Mouse (Mus musculus): ENCODE measurements around the gene Pak4. TPM values are rescaled to one million over a fixed set of nuclear protein-coding genes. Genes with fewer than 3 reads are reported as not detected.
A peak's percentile ranks its signal among the peaks of the same experiment; 100 is the strongest.

Pak4 gene
- polyA plus RNA-seq, 1 experiment from 2014 or later = 17.9 TPM

- Histone ChIP-seq H3K9me3 (replicated peaks) (no peaks in the 10 kb centered on the region), H3K27me3 (no peaks in the 10 kb centered on the region), H3K4me1 (replicated peaks) (peaks cover 100% of the 10 kb centered on the region), H3K4me2 (peak overlapping the region; percentile 43), H3K36me3 (replicated peaks) (peaks cover 9% of the 10 kb centered on the region; the same call in 1 of the 2 replicates), H3K4me3 (replicated peaks) (no peak overlapping the region), H3K27ac (replicated peaks) (peak overlapping the region; percentile 78), H3K9ac (peak overlapping the region; percentile 35; the same call in 1 of the 2 replicates)
- 37% methylated on average over 5 of the region's 5 CpGs for WGBS (ENCODE audit: insufficient replicate concordance)
- peak; percentile 72 for ATAC-seq (ENCODE audit: insufficient read depth)
Measured at GRCm38 (mm10) chr7:28576271-28576914, 21.6 kb downstream of the Pak4 start.

- no peak overlapping the region for H3K9ac ChIP-seq
- peaks cover 100% of the 10 kb centered on the region for H3K4me1 ChIP-seq (replicated peaks)
- peak overlapping the region; percentile 78 for H3K27ac ChIP-seq (replicated peaks)
- peaks cover 9% of the 10 kb centered on the region; the same call in 1 of the 2 replicates for H3K36me3 ChIP-seq (replicated peaks)
- peak overlapping the region; percentile 43 for H3K4me2 ChIP-seq
- 43% methylated on average over 11 of the region's 11 CpGs for WGBS (ENCODE audit: insufficient replicate concordance)
- ATAC-seq (ENCODE audit: insufficient read depth) = peak; percentile 26; the same call in 1 of the 2 replicates
- H3K27me3 ChIP-seq = no peaks in the 10 kb centered on the region
- no peak overlapping the region for H3K4me3 ChIP-seq (replicated peaks)
- H3K9me3 ChIP-seq (replicated peaks) = no peaks in the 10 kb centered on the region
Measured at GRCm38 (mm10) chr7:28575597-28575996, 22.4 kb downstream of the Pak4 start.

GRCm38 (mm10) chr7:28573236-28573635 is 24.7 kb downstream of the Pak4 start:
- no peak for ATAC-seq (ENCODE audit: insufficient read depth)
- peaks cover 17% of the 10 kb centered on the region for H3K36me3 ChIP-seq (replicated peaks)
- H3K4me1 ChIP-seq (replicated peaks) = peaks cover 87% of the 10 kb centered on the region
- H3K4me3 ChIP-seq (replicated peaks) = no peak overlapping the region
- H3K27ac ChIP-seq (replicated peaks) = peak overlapping the region; percentile 45; the same call in 1 of the 2 replicates
- H3K9me3 ChIP-seq (replicated peaks) = no peaks in the 10 kb centered on the region
- WGBS (ENCODE audit: insufficient replicate concordance) = 83% methylated on average over 3 of the region's 3 CpGs
- no peak overlapping the region for H3K9ac ChIP-seq
- H3K4me2 ChIP-seq = no peak overlapping the region
- H3K27me3 ChIP-seq = no peaks in the 10 kb centered on the region

GRCm38 (mm10) chr7:28572689-28573088 is 25.3 kb downstream of the Pak4 start:
- WGBS (ENCODE audit: insufficient replicate concordance) = 72% methylated on average over 5 of the region's 5 CpGs
- Histone ChIP-seq H3K9me3 (replicated peaks) (no peaks in the 10 kb centered on the region), H3K4me3 (replicated peaks) (no peak overlapping the region), H3K27ac (replicated peaks) (0 out of 2 replicates have a peak overlapping the region, but pooled peaks have one; percentile 45), H3K4me1 (replicated peaks) (peaks cover 84% of the 10 kb centered on the region), H3K27me3 (no peaks in the 10 kb centered on the region), H3K36me3 (replicated peaks) (peaks cover 22% of the 10 kb centered on the region), H3K4me2 (no peak overlapping the region), H3K9ac (no peak overlapping the region)
- ATAC-seq (ENCODE audit: insufficient read depth) = no peak

- Histone ChIP-seq H3K4me3 (replicated peaks) (no peak overlapping the region), H3K27ac (replicated peaks) (0 out of 2 replicates have a peak overlapping the region, but pooled peaks have one; percentile 14), H3K9ac (no peak overlapping the region), H3K36me3 (replicated peaks) (peaks cover 38% of the 10 kb centered on the region), H3K4me2 (no peak overlapping the region), H3K27me3 (no peaks in the 10 kb centered on the region), H3K4me1 (replicated peaks) (peaks cover 68% of the 10 kb centered on the region), H3K9me3 (replicated peaks) (no peaks in the 10 kb centered on the region)
- no peak for ATAC-seq (ENCODE audit: insufficient read depth)
- WGBS (ENCODE audit: insufficient replicate concordance) = 50% methylated on average over 5 of the region's 5 CpGs
Measured at GRCm38 (mm10) chr7:28570982-28571682, 26.9 kb downstream of the Pak4 start.

GRCm38 (mm10) chr7:28570291-28570981 is 27.5 kb downstream of the Pak4 start:
- Histone ChIP-seq H3K9ac (no peak overlapping the region), H3K36me3 (replicated peaks) (peaks cover 45% of the 10 kb centered on the region)

GRCm38 (mm10) chr7:28568253-28568652 is 29.7 kb downstream of the Pak4 start:
- Histone ChIP-seq H3K9ac (no peak overlapping the region), H3K27ac (replicated peaks) (no peak overlapping the region), H3K4me1 (replicated peaks) (peaks cover 40% of the 10 kb centered on the region), H3K9me3 (replicated peaks) (no peaks in the 10 kb centered on the region), H3K4me3 (replicated peaks) (no peak overlapping the region), H3K36me3 (replicated peaks) (peaks cover 67% of the 10 kb centered on the region), H3K4me2 (no peak overlapping the region), H3K27me3 (no peaks in the 10 kb centered on the region)
- no peak for ATAC-seq (ENCODE audit: insufficient read depth)

More at GRCm38 (mm10) chr7:28570291-28570981, 27.5 kb downstream of the Pak4 start:
- Histone ChIP-seq H3K27ac (replicated peaks) (no peak overlapping the region), H3K27me3 (no peaks in the 10 kb centered on the region), H3K9me3 (replicated peaks) (no peaks in the 10 kb centered on the region), H3K4me3 (replicated peaks) (no peak overlapping the region), H3K4me1 (replicated peaks) (peaks cover 61% of the 10 kb centered on the region), H3K4me2 (no peak overlapping the region)
- WGBS (ENCODE audit: insufficient replicate concordance) = 76% methylated on average over 12 of the region's 12 CpGs
- no peak for ATAC-seq (ENCODE audit: insufficient read depth)

- Histone ChIP-seq H3K36me3 (replicated peaks) (peaks cover 74% of the 10 kb centered on the region), H3K4me3 (replicated peaks) (no peak overlapping the region), H3K27ac (replicated peaks) (no peak overlapping the region), H3K4me1 (replicated peaks) (peaks cover 33% of the 10 kb centered on the region), H3K4me2 (no peak overlapping the region), H3K27me3 (no peaks in the 10 kb centered on the region), H3K9ac (no peak overlapping the region), H3K9me3 (replicated peaks) (no peaks in the 10 kb centered on the region)
- ATAC-seq (ENCODE audit: insufficient read depth) = no peak
- 51% methylated on average over 4 of the region's 4 CpGs for WGBS (ENCODE audit: insufficient replicate concordance)
Measured at GRCm38 (mm10) chr7:28567539-28567938, 30.4 kb downstream of the Pak4 start.

- H3K4me1 ChIP-seq (replicated peaks) = peaks cover 11% of the 10 kb centered on the region
- no peak overlapping the region for H3K4me3 ChIP-seq (replicated peaks)
- no peak overlapping the region for H3K4me2 ChIP-seq
- 67% methylated on average over 5 of the region's 5 CpGs for WGBS (ENCODE audit: insufficient replicate concordance)
- no peak overlapping the region for H3K9ac ChIP-seq
- H3K9me3 ChIP-seq (replicated peaks) = no peaks in the 10 kb centered on the region
- ATAC-seq (ENCODE audit: insufficient read depth) = no peak
- no peak overlapping the region for H3K27ac ChIP-seq (replicated peaks)
- H3K27me3 ChIP-seq = no peaks in the 10 kb centered on the region
- peaks cover 92% of the 10 kb centered on the region for H3K36me3 ChIP-seq (replicated peaks)
Measured at GRCm38 (mm10) chr7:28565407-28565806, 32.6 kb downstream of the Pak4 start.

- H3K4me1 ChIP-seq (replicated peaks) = peaks cover 9% of the 10 kb centered on the region
- no peak for ATAC-seq (ENCODE audit: insufficient read depth)
- H3K27ac ChIP-seq (replicated peaks) = no peak overlapping the region
- no peak overlapping the region for H3K9ac ChIP-seq
- H3K9me3 ChIP-seq (replicated peaks) = no peaks in the 10 kb centered on the region
- peaks cover 94% of the 10 kb centered on the region for H3K36me3 ChIP-seq (replicated peaks)
- no peak overlapping the region for H3K4me3 ChIP-seq (replicated peaks)
- H3K4me2 ChIP-seq = no peak overlapping the region
- WGBS (ENCODE audit: insufficient replicate concordance) = 91% methylated on average over 13 of the region's 13 CpGs
- H3K27me3 ChIP-seq = no peaks in the 10 kb centered on the region
Measured at GRCm38 (mm10) chr7:28562951-28563350, 35.0 kb downstream of the Pak4 start.

- no peak overlapping the region for H3K9ac ChIP-seq
- H3K9me3 ChIP-seq (replicated peaks) = no peaks in the 10 kb centered on the region
- H3K4me3 ChIP-seq (replicated peaks) = no peak overlapping the region
- no peak for ATAC-seq (ENCODE audit: insufficient read depth)
- H3K36me3 ChIP-seq (replicated peaks) = peaks cover 91% of the 10 kb centered on the region
- H3K4me2 ChIP-seq = no peak overlapping the region
- 83% methylated on average over 13 of the region's 13 CpGs for WGBS (ENCODE audit: insufficient replicate concordance)
- H3K4me1 ChIP-seq (replicated peaks) = peaks cover 11% of the 10 kb centered on the region
- no peak overlapping the region for H3K27ac ChIP-seq (replicated peaks)
- H3K27me3 ChIP-seq = no peaks in the 10 kb centered on the region
Measured at GRCm38 (mm10) chr7:28562371-28562770, 35.6 kb downstream of the Pak4 start.
